Mouse (Mus musculus): ENCODE results near the gene Zfp853. TPM values are rescaled to one million over a fixed set of nuclear protein-coding genes. Genes with fewer than 3 reads are reported as not detected.

Gene Zfp853
- polyA plus RNA-seq (2012; rRNA removed) = 1.3 and 1.4 TPM in 2 replicates

- DNase-seq (ENCODE audit: low read depth) = no peak
These were observed at the start of gene Zfp853 for GRCm38 (mm10) chr5:143293404-143293803. Zfp853 (minus strand) TSS chr5:143293623.

DNA sequence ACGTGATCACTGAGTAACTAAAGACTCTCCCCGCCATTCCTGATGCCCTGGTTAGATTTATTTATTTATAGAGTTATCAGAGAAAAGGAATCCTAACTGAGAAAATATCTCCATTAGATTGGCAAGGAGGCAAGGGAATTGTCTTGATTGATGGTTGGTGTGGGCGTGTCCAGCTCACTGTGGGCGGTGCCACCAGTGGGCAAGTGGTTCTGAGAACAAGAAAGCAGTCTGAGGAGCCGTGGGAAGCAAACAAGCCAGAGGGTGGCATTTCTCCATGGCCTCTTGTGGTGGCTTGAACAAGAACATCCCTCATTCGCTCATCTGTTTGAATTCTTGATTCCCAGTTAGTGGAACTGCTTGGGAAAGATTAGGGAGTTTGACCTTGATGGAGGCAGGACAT is 46.2 kb upstream of the Zfp853 start:
- no peak for DNase-seq (ENCODE audit: low read depth)

DNA sequence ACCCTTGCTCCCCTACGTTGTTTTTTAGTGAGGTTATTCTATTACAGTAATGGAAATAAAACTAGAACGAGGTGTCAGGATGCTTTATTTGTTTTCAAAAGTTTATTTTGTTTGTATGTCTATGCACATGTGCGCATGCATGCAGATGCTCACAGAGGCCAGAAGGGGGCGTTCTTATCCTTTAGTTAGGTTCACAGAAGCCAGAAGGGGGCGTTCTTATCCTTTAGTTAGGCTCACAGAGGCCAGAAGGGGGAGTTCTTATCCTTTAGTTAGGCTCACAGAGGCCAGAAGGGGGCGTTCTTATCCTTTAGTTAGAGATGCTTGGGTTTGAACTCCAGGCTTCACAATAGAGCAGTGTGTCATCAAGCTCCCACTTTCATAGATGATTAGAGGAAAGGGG is 43.1 kb upstream of the Zfp853 start:
- DNase-seq (ENCODE audit: low read depth) = no peak

- no peak for DNase-seq (ENCODE audit: low read depth)
These were observed 41.7 kb upstream of the Zfp853 start for GRCm38 (mm10) chr5:143335089-143335460.

GRCm38 (mm10) chr5:143334418-143335088 is 41.1 kb upstream of the Zfp853 start:
- DNase-seq (ENCODE audit: low read depth) = no peak

GRCm38 (mm10) chr5:143333872-143334271 is 40.4 kb upstream of the Zfp853 start:
- no peak for DNase-seq (ENCODE audit: low read depth)

- DNase-seq (ENCODE audit: low read depth) = peak; percentile 41
These were observed 35.5 kb upstream of the Zfp853 start, which contains the start of gene Zdhhc4 for GRCm38 (mm10) chr5:143328690-143329495. Zdhhc4 (minus strand) TSS chr5:143329256.

DNA sequence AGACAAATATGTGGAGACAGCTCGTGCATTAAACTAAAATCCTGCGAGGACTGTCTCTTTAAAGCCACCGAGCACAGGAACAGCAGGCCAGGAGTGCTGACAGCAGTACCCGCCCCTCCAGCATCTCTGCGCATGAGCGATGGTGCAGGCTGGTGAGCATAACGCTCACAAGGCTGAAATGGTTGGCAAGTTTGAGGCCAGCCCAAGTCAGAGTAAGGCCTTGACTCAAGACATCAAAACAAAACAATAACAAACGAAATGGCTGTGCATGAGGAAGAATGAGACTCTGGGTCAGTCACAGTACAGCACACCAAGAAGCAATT is 23.8 kb upstream of the Zfp853 start:
- no peak for DNase-seq (ENCODE audit: low read depth)

DNA sequence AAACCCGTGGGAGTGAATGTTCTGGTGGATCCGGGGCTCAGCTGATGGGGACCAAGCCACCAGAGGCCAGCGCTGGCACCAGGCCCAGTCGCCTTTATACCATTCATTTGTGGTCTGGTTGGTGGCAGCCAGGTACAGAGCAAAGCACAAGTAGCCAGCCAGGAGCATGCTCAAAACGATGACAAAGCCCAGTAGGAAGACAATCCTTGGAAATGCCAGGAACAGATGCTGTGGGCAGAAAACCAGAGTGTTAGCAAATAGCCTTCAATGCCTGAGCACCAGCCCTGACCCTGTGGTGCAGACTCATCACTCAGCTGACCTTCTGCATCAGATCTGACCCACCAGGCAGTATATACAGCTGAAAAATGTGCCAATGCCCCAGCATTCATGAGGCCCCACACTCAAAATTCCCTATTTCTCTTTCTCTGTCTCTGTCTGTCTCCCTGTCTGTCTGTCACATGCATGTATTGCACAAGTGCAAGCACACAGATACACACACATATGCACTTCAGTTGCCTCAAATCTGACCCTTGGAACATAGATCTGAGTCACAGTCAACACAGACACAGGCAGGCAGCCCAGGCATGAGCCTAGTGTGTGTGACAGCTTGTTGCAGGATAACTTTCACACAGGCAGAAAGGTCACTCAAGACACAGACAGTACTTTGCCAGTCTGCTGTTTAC is 23.3 kb upstream of the Zfp853 start:
- no peak for DNase-seq (ENCODE audit: low read depth)

GRCm38 (mm10) chr5:143315514-143315888 is 22.1 kb upstream of the Zfp853 start:
- DNase-seq (ENCODE audit: low read depth) = no peak

DNA sequence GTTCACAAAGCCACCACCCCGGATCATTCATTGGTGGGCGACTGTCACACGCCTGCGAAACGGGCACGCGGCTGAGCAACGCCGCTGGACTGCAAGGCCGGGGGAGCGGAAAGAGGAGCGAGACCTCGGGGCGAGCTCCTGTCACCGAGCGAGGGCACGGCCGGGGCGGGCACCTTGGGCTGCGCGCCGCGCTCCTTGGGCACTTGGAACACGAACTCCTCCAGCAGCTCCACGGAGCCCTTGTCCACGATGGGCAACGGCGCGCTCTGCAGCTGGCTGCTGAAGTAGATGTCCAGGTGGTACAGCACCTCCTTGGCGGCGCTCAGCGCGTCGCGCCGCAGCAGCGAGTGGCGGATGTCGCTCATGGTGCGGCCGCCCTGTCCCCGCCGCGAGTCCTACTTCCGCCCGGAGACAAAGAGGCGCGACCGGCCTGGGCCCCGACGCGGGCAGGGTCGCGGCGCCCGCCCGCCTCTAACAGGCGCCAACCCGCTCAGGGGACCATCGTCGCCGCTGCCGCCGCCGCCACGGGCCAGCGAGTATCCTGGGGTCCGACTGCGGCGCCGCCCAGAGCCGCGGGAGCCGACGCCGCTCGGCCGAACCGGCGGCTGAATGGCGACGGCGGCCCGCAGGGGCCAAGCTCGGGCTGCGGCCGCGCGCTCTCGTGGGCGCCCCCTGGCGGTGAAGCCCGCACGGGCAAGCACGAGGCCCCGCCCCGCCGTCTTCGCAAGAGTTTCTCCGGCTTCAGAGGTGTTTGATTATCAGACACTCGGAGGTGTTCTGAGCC is 21.5 kb upstream of the Zfp853 start, which contains the start of gene E130309D02Rik:
TSS of gene E130309D02Rik (minus strand) at position 631 of the 784 bp plus-strand sequence.
- no peak for DNase-seq (ENCODE audit: low read depth)

DNA sequence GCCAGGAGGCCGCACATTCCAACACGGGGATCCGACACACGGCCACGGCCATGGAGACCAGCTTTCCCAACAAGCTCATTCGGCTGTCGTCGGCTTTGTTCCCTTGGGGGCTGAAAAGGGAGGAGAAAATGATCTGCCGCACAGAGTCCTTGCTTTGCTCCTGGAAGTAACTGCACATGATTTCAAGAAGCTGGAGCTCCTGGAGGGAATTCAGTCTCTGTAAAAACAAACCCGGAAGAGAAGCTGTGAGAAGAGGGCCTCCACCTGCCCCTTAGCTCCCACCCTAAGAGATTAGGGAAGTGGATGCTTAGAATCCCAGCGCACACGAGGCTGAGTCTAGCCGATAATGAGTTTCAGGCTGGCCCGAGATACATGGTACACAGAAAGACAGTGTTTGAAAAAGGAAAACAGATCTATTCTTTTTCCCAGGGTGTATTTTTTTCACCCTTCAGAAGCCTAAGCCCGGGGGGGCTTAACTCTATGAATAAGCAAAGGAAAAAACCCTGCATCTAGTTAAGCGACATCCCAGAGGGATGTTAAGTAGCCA is 20.8 kb upstream of the Zfp853 start:
- no peak for DNase-seq (ENCODE audit: low read depth)

GRCm38 (mm10) chr5:143311886-143312285 is 18.5 kb upstream of the Zfp853 start:
- DNase-seq (ENCODE audit: low read depth) = no peak

- DNase-seq (ENCODE audit: low read depth) = peak; percentile 72
These were observed 16.5 kb upstream of the Zfp853 start for GRCm38 (mm10) chr5:143309916-143310315.

GRCm38 (mm10) chr5:143308825-143309224 is 15.4 kb upstream of the Zfp853 start:
- no peak for DNase-seq (ENCODE audit: low read depth)

GRCm38 (mm10) chr5:143304251-143304650 is 10.8 kb upstream of the Zfp853 start:
- DNase-seq (ENCODE audit: low read depth) = no peak

- DNase-seq (ENCODE audit: low read depth) = no peak
These were observed 7.9 kb upstream of the Zfp853 start for GRCm38 (mm10) chr5:143301296-143301695.

GRCm38 (mm10) chr5:143299686-143300085 is 6.3 kb upstream of the Zfp853 start:
- no peak for DNase-seq (ENCODE audit: low read depth)

DNA sequence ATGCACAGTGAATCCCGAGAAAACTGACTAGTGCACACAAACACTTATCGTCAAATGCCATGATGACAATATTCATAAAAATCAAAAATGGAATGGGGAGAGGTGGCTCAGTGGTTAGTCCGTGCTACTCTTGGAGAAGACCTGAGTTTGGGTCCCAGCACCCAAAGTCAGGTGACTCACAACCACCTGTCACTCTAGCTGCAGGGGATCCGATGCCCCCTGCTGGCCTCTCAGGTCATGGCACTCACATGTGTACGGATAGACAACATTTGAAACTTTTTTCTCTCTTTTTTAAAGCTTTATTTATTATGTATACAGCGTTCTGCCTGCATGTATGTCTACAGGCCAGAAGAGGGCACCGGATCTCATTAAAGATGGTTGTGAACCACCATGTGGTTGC is 5.0 kb upstream of the Zfp853 start:
- DNase-seq (ENCODE audit: low read depth) = no peak

GRCm38 (mm10) chr5:143297986-143298385 is 4.6 kb upstream of the Zfp853 start:
- no peak for DNase-seq (ENCODE audit: low read depth)

DNA sequence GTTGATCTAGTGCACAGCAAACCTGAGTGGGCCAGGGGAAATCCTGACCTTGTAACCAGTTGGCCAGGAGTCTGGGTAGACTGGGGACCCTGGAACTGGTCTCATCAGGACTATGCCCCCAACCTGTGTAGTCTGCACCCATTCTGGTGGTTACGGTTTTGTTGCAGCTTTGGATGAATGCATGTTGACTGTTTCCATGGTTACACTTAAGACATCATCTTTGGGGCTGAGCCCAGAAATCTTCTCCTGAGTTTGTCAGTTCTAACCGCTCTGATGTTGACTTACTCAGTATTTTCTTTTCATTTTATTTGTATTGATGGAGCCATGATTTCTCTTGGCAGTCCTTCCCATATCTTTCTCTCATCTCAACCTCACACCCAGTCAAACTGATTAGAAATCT is 1.9 kb upstream of the Zfp853 start:
- DNase-seq (ENCODE audit: low read depth) = no peak

DNA sequence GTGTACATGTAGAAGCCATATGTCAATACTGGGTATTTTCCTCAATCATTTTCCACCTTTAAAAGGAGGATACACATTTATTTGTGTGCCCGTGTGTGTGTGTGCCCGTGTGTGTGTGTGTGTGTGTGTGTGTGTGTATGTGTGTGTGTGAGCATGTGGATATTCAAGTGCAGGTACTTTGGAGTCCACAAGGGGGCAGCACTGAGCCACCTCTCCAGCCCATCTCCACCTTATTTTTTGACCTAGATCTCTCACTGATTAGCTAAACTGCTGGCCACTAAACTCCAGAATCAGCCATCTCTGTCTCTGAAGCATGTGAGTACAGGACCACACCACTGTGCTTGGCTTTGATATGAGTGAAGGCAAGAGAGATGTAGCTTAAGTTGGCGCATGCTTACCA is 1.4 kb upstream of the Zfp853 start:
- DNase-seq (ENCODE audit: low read depth) = no peak
